Mouse (Mus musculus): ENCODE results near the gene Hba-x. TPM values are rescaled to one million over a fixed set of nuclear protein-coding genes. Genes with fewer than 3 reads are reported as not detected.
"Not testable (repeated sequence)": the region's sequence is repeated elsewhere in the genome, so short reads cannot be mapped to it uniquely, and the experiment has no call there.

Hba-x gene
- polyA plus RNA-seq, 1 experiment from 2014 or later: 6,218 TPM

DNA sequence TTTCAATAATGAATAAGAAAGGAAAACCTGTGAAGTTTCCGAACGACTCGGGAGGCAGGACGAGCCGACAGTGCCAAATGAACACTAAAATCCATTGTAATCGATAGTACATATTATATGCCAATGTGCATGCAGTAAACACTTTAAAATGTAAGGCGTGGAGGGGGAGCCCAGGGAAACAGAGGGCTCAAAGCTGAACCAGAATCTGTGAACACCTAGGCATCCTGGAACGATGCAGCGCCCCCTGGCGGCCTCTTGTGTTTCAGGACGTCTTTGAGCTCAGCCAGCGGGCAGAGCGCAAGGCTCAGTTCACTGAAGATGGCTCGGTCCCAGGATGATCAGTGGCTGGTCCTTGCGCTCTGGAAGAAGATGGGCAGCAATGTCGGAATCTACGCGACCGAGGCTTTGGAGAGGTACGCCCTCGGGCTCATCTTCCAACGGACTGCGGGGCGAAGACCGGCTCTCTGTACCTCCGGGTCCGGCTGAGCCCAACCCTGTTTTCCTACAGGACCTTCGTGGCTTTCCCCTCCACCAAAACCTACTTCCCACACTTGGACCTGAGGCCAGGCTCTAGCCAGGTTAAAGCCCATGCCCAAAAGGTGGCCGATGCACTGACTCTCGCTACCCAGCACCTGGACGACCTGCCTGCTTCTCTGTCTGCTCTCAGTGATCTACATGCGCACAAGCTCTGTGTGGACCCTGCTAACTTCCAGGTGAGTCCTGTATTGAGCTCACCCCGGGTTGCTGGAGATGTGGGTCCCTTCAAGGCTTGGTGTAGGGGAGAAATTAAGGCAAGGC is 10.7 kb downstream of the Hba-x start, which contains the start of gene Hbq1b:
Hbq1b (plus strand) TSS at position 271 of the 798 bp plus-strand sequence.
- H3K4me3 ChIP-seq: peak within 1 kb of the TSS; percentile 20
- H3K9me3 ChIP-seq (replicated peaks): not testable (repeated sequence)
- peak; percentile 40; the same call in 1 of the 2 replicates for ATAC-seq (ENCODE audit: insufficient number of reproducible peaks, low FRiP score)

GRCm38 (mm10) chr11:32287493-32287825 is 11.3 kb downstream of the Hba-x start:
- Histone ChIP-seq H3K36me3 (no peaks in the 10 kb centered on the region), H3K9me3 (replicated peaks) (no peaks in the 10 kb centered on the region), H3K4me3 (peak overlapping the region; percentile 20), H3K9ac (no peak overlapping the region), H3K4me1 (replicated peaks) (no peaks in the 10 kb centered on the region), H3K27ac (ENCODE audit: poor library complexity, severe bottlenecking) (peak overlapping the region; percentile 39; the same call in 1 of the 2 replicates), H3K4me2 (no peak overlapping the region), H3K27me3 (replicated peaks) (peaks cover 15% of the 10 kb centered on the region)
- ATAC-seq (ENCODE audit: insufficient number of reproducible peaks, low FRiP score): no peak
- WGBS: 63% methylated on average over 9 of the region's 9 CpGs

More for the DNA sequence above, 10.7 kb downstream of the Hba-x start, which contains the start of gene Hbq1b:
- not testable (repeated sequence) for H3K36me3 ChIP-seq; H3K4me1 ChIP-seq (replicated peaks)
- Histone ChIP-seq H3K4me2 (peak within 1 kb of the TSS; percentile 59), H3K27me3 (replicated peaks) (peaks cover 16% of the 10 kb centered on the region), H3K27ac (ENCODE audit: poor library complexity, severe bottlenecking) (peak within 1 kb of the TSS; percentile 39; the same call in 1 of the 2 replicates), H3K9ac (peak within 1 kb of the TSS; percentile 35; the same call in 1 of the 2 replicates)
- WGBS: 18% methylated on average over 32 of the region's 33 CpGs

- Histone ChIP-seq H3K27ac (ENCODE audit: poor library complexity, severe bottlenecking) (0 out of 2 replicates have a peak overlapping the region, but pooled peaks have one; percentile 6), H3K9ac (0 out of 2 replicates have a peak overlapping the region, but pooled peaks have one; percentile 24)
- H3K4me1 ChIP-seq (replicated peaks); H3K27me3 ChIP-seq (replicated peaks); H3K9me3 ChIP-seq (replicated peaks); H3K36me3 ChIP-seq; H3K4me3 ChIP-seq; H3K4me2 ChIP-seq: not testable (repeated sequence)
- 0 out of 2 replicates have a peak, but pooled peaks have one; percentile 26 for ATAC-seq (ENCODE audit: insufficient number of reproducible peaks, low FRiP score)
- 87% methylated on average over 4 of the region's 4 CpGs for WGBS
Observed at GRCm38 (mm10) chr11:32292819-32293218, 16.6 kb downstream of the Hba-x start.

DNA sequence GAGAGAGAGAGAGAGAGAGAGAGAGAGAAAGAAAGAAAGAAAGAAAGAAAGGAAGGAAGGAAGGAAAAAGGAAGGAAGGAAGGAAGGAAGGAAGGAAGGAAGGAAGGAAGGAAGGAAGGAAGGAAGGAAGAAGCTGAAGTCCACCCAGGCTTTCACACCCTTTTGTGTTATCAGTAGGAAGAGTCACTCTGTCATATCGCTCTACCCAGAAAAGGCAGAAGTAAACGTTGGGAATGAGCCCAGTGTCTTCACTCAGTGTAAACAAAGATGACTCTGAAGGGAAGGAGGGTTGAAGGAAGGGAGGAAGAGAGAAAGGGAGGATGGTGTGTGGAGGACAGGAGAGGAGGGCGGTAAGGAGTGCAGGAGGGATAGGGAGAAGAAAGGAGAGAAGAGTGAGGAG is 17.3 kb downstream of the Hba-x start:
- ATAC-seq (ENCODE audit: insufficient number of reproducible peaks, low FRiP score): peak; percentile 13; the same call in 1 of the 2 replicates
- H3K9me3 ChIP-seq (replicated peaks); H3K9ac ChIP-seq; H3K36me3 ChIP-seq; H3K4me3 ChIP-seq; H3K27me3 ChIP-seq (replicated peaks); H3K4me1 ChIP-seq (replicated peaks): not testable (repeated sequence)
- H3K27ac ChIP-seq (ENCODE audit: poor library complexity, severe bottlenecking): peak overlapping the region; percentile 27; the same call in 1 of the 2 replicates
- 46% methylated on average over 3 of the region's 3 CpGs for WGBS
- H3K4me2 ChIP-seq: 0 out of 2 replicates have a peak overlapping the region, but pooled peaks have one; percentile 0

DNA sequence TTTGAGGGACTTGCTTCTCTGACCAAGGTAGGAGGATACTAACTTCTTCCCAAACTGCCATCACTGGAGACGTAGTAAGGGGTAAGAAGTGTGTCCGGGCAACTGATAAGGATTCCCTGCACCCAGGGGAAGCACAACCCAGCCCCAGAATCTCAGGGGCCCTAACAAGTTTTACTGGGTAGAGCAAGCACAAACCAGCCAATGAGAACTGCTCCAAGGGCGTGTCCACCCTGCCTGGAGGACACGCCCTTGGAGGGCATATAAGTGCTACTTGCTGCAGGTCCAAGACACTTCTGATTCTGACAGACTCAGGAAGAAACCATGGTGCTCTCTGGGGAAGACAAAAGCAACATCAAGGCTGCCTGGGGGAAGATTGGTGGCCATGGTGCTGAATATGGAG is 20.0 kb downstream of the Hba-x start, which contains the start of gene Hba-a2:
Hba-a2 (plus strand) TSS at position 287 of the 400 bp plus-strand sequence.
- H3K4me1 ChIP-seq (replicated peaks); H3K27me3 ChIP-seq (replicated peaks); H3K9me3 ChIP-seq (replicated peaks); H3K4me3 ChIP-seq; H3K9ac ChIP-seq; H3K27ac ChIP-seq (ENCODE audit: poor library complexity, severe bottlenecking); H3K36me3 ChIP-seq: not testable (repeated sequence)
- no CpG with 5 or more reads among the region's 4 CpGs for WGBS
- peak; percentile 89 for ATAC-seq (ENCODE audit: insufficient number of reproducible peaks, low FRiP score)
- 0 out of 2 replicates have a peak within 1 kb of the TSS, but pooled peaks have one; percentile 13 for H3K4me2 ChIP-seq

- H3K4me3 ChIP-seq; H3K4me1 ChIP-seq (replicated peaks); H3K9me3 ChIP-seq (replicated peaks); H3K27ac ChIP-seq (ENCODE audit: poor library complexity, severe bottlenecking); H3K9ac ChIP-seq; ATAC-seq (ENCODE audit: insufficient number of reproducible peaks, low FRiP score); H3K4me2 ChIP-seq; H3K36me3 ChIP-seq: not testable (repeated sequence)
- peaks cover 22% of the 10 kb centered on the region for H3K27me3 ChIP-seq (replicated peaks)
- 18% methylated on average over 2 of the region's 2 CpGs for WGBS
Observed at GRCm38 (mm10) chr11:32297417-32297816, 21.2 kb downstream of the Hba-x start.

DNA sequence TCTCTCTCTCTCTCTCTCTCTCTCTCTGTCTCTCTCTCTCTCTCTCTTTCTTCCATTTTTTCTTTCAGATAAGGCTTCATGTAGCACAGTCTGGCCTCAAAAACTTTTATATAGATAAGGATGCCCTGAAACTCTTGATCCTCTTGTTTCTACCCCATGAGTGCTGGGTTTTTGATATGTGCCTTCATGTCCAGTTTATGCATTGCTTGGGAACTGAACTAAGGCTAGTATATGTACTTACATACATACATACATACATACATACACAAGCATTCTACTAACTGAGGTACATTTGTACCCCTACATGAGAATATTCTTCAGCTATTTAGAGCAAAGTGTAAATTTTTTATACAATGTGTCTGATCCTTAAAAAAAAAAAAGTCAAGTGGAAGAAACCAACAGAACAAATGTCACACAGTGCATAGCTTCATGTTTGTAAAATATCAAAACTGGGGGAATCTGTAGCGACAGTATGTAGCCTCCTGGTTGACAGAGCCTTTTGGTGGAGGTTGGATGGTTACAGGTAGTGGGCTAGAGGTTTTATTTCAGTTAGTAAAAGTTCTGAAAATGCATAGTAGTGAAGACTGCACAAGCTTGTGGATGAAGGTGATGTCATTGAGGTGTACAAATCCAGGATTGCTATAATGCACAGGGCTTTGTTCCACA is 21.8 kb downstream of the Hba-x start:
- Histone ChIP-seq H3K4me2 (no peak overlapping the region), H3K4me1 (replicated peaks) (no peaks in the 10 kb centered on the region), H3K27ac (ENCODE audit: poor library complexity, severe bottlenecking) (no peak overlapping the region), H3K9ac (no peak overlapping the region), H3K9me3 (replicated peaks) (no peaks in the 10 kb centered on the region), H3K27me3 (replicated peaks) (peaks cover 25% of the 10 kb centered on the region), H3K4me3 (no peak overlapping the region), H3K36me3 (no peaks in the 10 kb centered on the region)
- ATAC-seq (ENCODE audit: insufficient number of reproducible peaks, low FRiP score): no peak
- WGBS: 78% methylated on average over 1 of the region's 1 CpGs

DNA sequence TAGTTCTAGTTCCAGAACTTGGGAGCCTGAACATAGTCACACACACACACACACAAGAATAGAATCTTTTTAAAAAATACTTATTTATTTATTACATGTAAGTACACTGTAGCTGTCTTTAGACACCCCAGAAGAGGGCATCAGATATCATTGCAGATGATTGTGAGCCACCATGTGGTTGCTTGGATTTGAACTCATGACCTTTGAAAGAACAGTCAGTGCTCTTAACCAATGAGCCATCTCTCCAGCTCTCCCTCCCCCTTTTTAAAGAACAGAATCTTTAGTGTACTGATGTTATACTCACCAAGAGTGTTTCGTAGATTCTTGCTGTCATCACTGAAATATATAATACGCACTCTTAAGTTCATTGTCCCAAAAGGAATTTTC is 22.3 kb downstream of the Hba-x start:
- Histone ChIP-seq H3K27me3 (replicated peaks) (peaks cover 30% of the 10 kb centered on the region), H3K4me1 (replicated peaks) (no peaks in the 10 kb centered on the region), H3K27ac (ENCODE audit: poor library complexity, severe bottlenecking) (no peak overlapping the region), H3K4me3 (no peak overlapping the region), H3K9me3 (replicated peaks) (no peaks in the 10 kb centered on the region), H3K9ac (no peak overlapping the region), H3K36me3 (no peaks in the 10 kb centered on the region), H3K4me2 (no peak overlapping the region)
- ATAC-seq (ENCODE audit: insufficient number of reproducible peaks, low FRiP score): no peak
- 91% methylated on average over 2 of the region's 2 CpGs for WGBS

DNA sequence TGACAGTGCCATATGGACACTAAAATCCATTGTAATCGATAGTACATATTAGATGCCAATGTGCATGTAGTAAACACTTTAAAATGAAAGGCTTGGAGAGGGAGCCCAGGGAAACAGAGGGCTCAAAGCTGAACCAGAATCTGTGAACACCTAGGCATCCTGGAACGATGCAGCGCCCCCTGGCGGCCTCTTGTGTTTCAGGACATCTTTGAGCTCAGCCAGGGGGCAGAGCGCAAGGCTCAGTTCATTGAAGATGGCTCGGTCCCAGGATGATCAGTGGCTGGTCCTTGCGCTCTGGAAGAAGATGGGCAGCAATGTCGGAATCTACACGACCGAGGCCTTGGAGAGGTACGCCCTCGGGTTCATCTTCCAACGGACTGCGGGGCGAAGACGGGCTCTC is 23.7 kb downstream of the Hba-x start, which contains the start of gene Hbq1a:
Hbq1a (plus strand) TSS at position 205 of the 400 bp plus-strand sequence.
- H3K9ac ChIP-seq; H3K36me3 ChIP-seq; H3K9me3 ChIP-seq (replicated peaks); H3K27ac ChIP-seq (ENCODE audit: poor library complexity, severe bottlenecking); H3K4me1 ChIP-seq (replicated peaks): not testable (repeated sequence)
- WGBS: 5% methylated on average over 16 of the region's 16 CpGs
- Histone ChIP-seq H3K4me2 (peak within 1 kb of the TSS; percentile 62), H3K27me3 (replicated peaks) (peaks cover 31% of the 10 kb centered on the region), H3K4me3 (0 out of 2 replicates have a peak within 1 kb of the TSS, but pooled peaks have one; percentile 17)
- peak; percentile 41; the same call in 1 of the 2 replicates for ATAC-seq (ENCODE audit: insufficient number of reproducible peaks, low FRiP score)

- no peaks in the 10 kb centered on the region for H3K9me3 ChIP-seq (replicated peaks)
- 47% methylated on average over 16 of the region's 17 CpGs for WGBS
- H3K9ac ChIP-seq: no peak overlapping the region
- H3K27me3 ChIP-seq (replicated peaks): peaks cover 31% of the 10 kb centered on the region
- H3K27ac ChIP-seq (ENCODE audit: poor library complexity, severe bottlenecking): no peak overlapping the region
- H3K4me3 ChIP-seq: 0 out of 2 replicates have a peak overlapping the region, but pooled peaks have one; percentile 17
- no peaks in the 10 kb centered on the region for H3K36me3 ChIP-seq
- no peak for ATAC-seq (ENCODE audit: insufficient number of reproducible peaks, low FRiP score)
- H3K4me2 ChIP-seq: peak overlapping the region; percentile 62
- no peaks in the 10 kb centered on the region for H3K4me1 ChIP-seq (replicated peaks)
Observed at GRCm38 (mm10) chr11:32300279-32301267, 24.4 kb downstream of the Hba-x start.
